Mouse (Mus musculus): ENCODE measurements around the gene Lamtor1. TPM values are rescaled to one million over a fixed set of nuclear protein-coding genes. Genes with fewer than 3 reads are reported as not detected.
"Not testable (repeated sequence)": the region's sequence is repeated elsewhere in the genome, so short reads cannot be mapped to it uniquely, and the experiment has no call there.

Gene Lamtor1
- polyA plus RNA-seq, 1 experiment = 78.1 TPM

- TF ChIP-seq POLR2A (IDR thresholded peaks at IDR 0.05; ENCODE audit: borderline replicate concordance, control insufficient read depth, low read depth, low read length) (peak; percentile 70; the same call in 1 of the 2 replicates), CTCF (IDR thresholded peaks at IDR 0.05; ENCODE audit: control insufficient read depth, insufficient read depth, low read length) (no peak)
- Histone ChIP-seq H3K4me3 (replicated peaks; ENCODE audit: control insufficient read depth, low read depth, low read length) (peak within 1 kb of the TSS; percentile 79), H3K4me1 (ENCODE audit: control insufficient read depth, insufficient read depth, low read length) (peaks cover 2% of the 10 kb centered on the region), H3K27ac (ENCODE audit: control insufficient read depth, insufficient read depth, low read depth, low read length, poor library complexity) (peak within 1 kb of the TSS; percentile 73)
- WGBS = under 1% methylated on average over 40 of the region's 40 CpGs
Measured at GRCm38 (mm10) chr7:101933751-101934240, 28.1 kb downstream of the Lamtor1 start, which contains the start of the genes Lrrc51 and Numa1. Gene Lrrc51 (minus strand): TSS chr7:101933895. Gene Numa1 (plus strand): TSS chr7:101934111.

DNA sequence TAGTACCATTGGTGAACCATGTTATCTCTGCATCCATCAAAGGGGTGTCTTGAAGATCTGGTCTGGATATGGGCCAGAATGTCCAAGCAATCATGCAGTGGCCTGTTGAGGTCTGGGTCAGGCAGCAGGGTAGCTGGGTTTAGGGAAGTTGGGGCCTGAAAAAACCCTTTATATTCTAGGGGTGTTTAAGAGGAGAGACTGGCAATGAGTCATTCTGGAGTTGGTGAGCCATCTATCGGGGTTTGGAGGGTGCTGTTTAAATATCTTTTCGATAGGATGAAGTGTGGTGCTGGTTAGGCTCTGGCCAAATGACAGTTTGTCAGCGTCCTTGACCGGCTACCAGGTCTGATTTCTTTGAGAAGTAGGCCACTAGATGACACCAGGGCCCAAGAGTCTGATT is 30.3 kb downstream of the Lamtor1 start:
- TF ChIP-seq CTCF (IDR thresholded peaks at IDR 0.05; ENCODE audit: control insufficient read depth, insufficient read depth, low read length) (no peak), POLR2A (IDR thresholded peaks at IDR 0.05; ENCODE audit: borderline replicate concordance, control insufficient read depth, low read depth, low read length) (no peak)
- peak overlapping the region; percentile 8 for H3K4me3 ChIP-seq (replicated peaks; ENCODE audit: control insufficient read depth, low read depth, low read length)
- 62% methylated on average over 4 of the region's 4 CpGs for WGBS
- no peak overlapping the region for H3K27ac ChIP-seq (ENCODE audit: control insufficient read depth, insufficient read depth, low read depth, low read length, poor library complexity)
- peaks cover 2% of the 10 kb centered on the region for H3K4me1 ChIP-seq (ENCODE audit: control insufficient read depth, insufficient read depth, low read length)

DNA sequence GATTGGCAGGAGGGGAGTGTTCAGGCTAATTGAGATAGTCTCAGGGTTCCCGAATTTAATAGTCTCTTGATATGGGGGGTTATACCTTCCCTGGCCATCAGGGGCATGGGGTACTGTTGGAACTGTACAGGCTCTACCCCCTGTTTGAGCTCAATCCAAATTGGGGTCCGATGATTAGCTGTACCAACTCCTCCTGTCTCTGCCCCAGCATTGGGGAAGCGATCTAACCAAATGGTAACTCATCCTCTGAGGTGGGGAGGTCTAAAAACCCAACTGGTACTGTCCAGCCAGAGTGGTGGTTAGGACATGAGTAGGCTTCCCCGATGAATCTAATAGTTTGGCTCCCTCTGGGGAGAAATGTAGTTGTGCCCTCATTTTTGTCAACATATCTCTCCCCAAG is 31.3 kb downstream of the Lamtor1 start:
- 91% methylated on average over 4 of the region's 4 CpGs for WGBS
- TF ChIP-seq CTCF (IDR thresholded peaks at IDR 0.05; ENCODE audit: control insufficient read depth, insufficient read depth, low read length) = no peak
- no peak for TF ChIP-seq POLR2A (IDR thresholded peaks at IDR 0.05; ENCODE audit: borderline replicate concordance, control insufficient read depth, low read depth, low read length)
- H3K27ac ChIP-seq (ENCODE audit: control insufficient read depth, insufficient read depth, low read depth, low read length, poor library complexity) = no peak overlapping the region
- H3K4me3 ChIP-seq (replicated peaks; ENCODE audit: control insufficient read depth, low read depth, low read length) = no peak overlapping the region
- H3K4me1 ChIP-seq (ENCODE audit: control insufficient read depth, insufficient read depth, low read length) = peaks cover 2% of the 10 kb centered on the region

GRCm38 (mm10) chr7:101937569-101937968 is 31.9 kb downstream of the Lamtor1 start:
- Histone ChIP-seq H3K27ac (ENCODE audit: control insufficient read depth, insufficient read depth, low read depth, low read length, poor library complexity) (no peak overlapping the region), H3K4me1 (ENCODE audit: control insufficient read depth, insufficient read depth, low read length) (peaks cover 2% of the 10 kb centered on the region), H3K4me3 (replicated peaks; ENCODE audit: control insufficient read depth, low read depth, low read length) (no peak overlapping the region)
- WGBS = 93% methylated on average over 4 of the region's 4 CpGs
- no peak for TF ChIP-seq POLR2A (IDR thresholded peaks at IDR 0.05; ENCODE audit: borderline replicate concordance, control insufficient read depth, low read depth, low read length)
- TF ChIP-seq CTCF (IDR thresholded peaks at IDR 0.05; ENCODE audit: control insufficient read depth, insufficient read depth, low read length) = no peak

- Histone ChIP-seq H3K4me1 (ENCODE audit: control insufficient read depth, insufficient read depth, low read length) (peaks cover 2% of the 10 kb centered on the region), H3K4me3 (replicated peaks; ENCODE audit: control insufficient read depth, low read depth, low read length) (no peak overlapping the region), H3K27ac (ENCODE audit: control insufficient read depth, insufficient read depth, low read depth, low read length, poor library complexity) (no peak overlapping the region)
- WGBS = 81% methylated on average over 2 of the region's 2 CpGs
- TF ChIP-seq POLR2A (IDR thresholded peaks at IDR 0.05; ENCODE audit: borderline replicate concordance, control insufficient read depth, low read depth, low read length) (no peak), CTCF (IDR thresholded peaks at IDR 0.05; ENCODE audit: control insufficient read depth, insufficient read depth, low read length) (no peak)
Measured at GRCm38 (mm10) chr7:101938348-101938747, 32.6 kb downstream of the Lamtor1 start.

DNA sequence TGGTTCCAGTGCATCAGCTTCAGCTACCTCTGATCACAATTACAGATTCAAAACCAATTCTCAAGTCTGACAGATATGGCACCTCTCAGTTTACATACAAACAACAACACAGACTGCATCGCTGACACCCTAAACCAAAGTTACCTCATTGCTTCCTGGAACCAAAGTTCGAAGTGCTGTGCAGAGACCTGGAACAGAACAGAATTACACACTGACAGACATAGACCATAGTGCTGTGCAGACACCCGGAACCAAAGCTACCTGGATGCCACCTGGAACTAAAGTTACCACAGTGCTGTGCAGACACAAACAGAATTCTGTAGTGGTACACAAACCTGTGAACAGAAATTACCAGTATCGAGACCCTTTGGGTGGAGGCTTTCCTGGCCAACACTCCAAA is 34.1 kb downstream of the Lamtor1 start:
- Histone ChIP-seq H3K4me3 (replicated peaks; ENCODE audit: control insufficient read depth, low read depth, low read length) (no peak overlapping the region), H3K4me1 (ENCODE audit: control insufficient read depth, insufficient read depth, low read length) (peaks cover 2% of the 10 kb centered on the region), H3K27ac (ENCODE audit: control insufficient read depth, insufficient read depth, low read depth, low read length, poor library complexity) (no peak overlapping the region)
- TF ChIP-seq POLR2A (IDR thresholded peaks at IDR 0.05; ENCODE audit: borderline replicate concordance, control insufficient read depth, low read depth, low read length) = no peak
- no peak for TF ChIP-seq CTCF (IDR thresholded peaks at IDR 0.05; ENCODE audit: control insufficient read depth, insufficient read depth, low read length)
- WGBS = 81% methylated on average over 4 of the region's 4 CpGs

DNA sequence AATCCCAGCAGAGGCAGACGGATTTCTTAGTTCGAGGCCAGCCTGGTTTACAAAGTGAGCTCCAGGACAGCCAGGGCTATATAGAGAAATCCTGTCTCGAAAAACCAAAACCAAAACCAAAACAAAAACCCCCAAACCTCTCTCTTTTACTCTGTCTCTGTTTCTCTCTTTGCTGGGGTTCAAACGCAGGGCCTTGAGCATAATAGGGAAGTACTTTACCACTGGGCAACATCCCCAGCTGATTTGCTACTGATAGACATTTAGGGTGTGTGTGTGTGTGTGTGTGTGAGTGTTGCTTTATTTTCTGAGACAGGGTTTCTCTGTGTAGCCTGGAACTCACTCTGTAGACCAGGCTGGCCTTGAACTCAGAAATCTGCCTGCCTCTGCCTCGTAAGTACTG is 43.3 kb downstream of the Lamtor1 start:
- H3K27ac ChIP-seq (ENCODE audit: control insufficient read depth, insufficient read depth, low read depth, low read length, poor library complexity) = peak overlapping the region; percentile 38; the same call in 1 of the 2 replicates
- not testable (repeated sequence) for H3K4me3 ChIP-seq (replicated peaks; ENCODE audit: control insufficient read depth, low read depth, low read length); H3K4me1 ChIP-seq (ENCODE audit: control insufficient read depth, insufficient read depth, low read length)
- 27% methylated on average over 5 of the region's 5 CpGs for WGBS

DNA sequence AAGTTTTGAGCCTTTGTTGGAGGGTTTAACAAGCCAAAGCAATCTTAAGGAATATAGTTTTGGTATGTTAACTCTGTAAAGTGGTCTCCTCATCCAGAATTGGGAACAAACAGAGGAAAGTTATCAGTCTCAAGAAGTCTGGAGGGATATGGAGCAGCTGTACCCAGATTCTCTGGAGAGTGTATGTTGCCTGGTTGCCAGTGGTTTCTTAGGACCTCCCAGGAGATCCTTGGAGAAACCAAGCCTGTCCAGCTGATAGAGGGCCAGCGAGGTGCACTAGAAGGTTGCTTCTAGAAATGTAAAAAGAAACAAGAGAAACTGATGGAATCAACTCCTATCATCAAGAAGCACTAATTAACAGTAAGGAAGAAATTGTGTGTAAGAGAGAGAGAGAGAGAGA is 45.9 kb downstream of the Lamtor1 start:
- WGBS = 36% methylated on average over 1 of the region's 1 CpGs
- Histone ChIP-seq H3K4me1 (ENCODE audit: control insufficient read depth, insufficient read depth, low read length) (no peaks in the 10 kb centered on the region; the same call in 1 of the 2 replicates), H3K27ac (ENCODE audit: control insufficient read depth, insufficient read depth, low read depth, low read length, poor library complexity) (no peak overlapping the region), H3K4me3 (replicated peaks; ENCODE audit: control insufficient read depth, low read depth, low read length) (no peak overlapping the region)
- TF ChIP-seq CTCF (IDR thresholded peaks at IDR 0.05; ENCODE audit: control insufficient read depth, insufficient read depth, low read length) = no peak
- TF ChIP-seq POLR2A (IDR thresholded peaks at IDR 0.05; ENCODE audit: borderline replicate concordance, control insufficient read depth, low read depth, low read length) = no peak

- no peaks in the 10 kb centered on the region; the same call in 1 of the 2 replicates for H3K4me1 ChIP-seq (ENCODE audit: control insufficient read depth, insufficient read depth, low read length)
- TF ChIP-seq CTCF (IDR thresholded peaks at IDR 0.05; ENCODE audit: control insufficient read depth, insufficient read depth, low read length) = no peak
- no peak overlapping the region for H3K4me3 ChIP-seq (replicated peaks; ENCODE audit: control insufficient read depth, low read depth, low read length)
- no peak overlapping the region for H3K27ac ChIP-seq (ENCODE audit: control insufficient read depth, insufficient read depth, low read depth, low read length, poor library complexity)
- WGBS = 7% methylated on average over 2 of the region's 2 CpGs
Measured at GRCm38 (mm10) chr7:101952098-101952497, 46.4 kb downstream of the Lamtor1 start.
